Mouse (Mus musculus) hindbrain, embryonic 10.5 days (tissue): ENCODE data around the gene Nin. TPM values are rescaled to one million over a fixed set of nuclear protein-coding genes. Genes with fewer than 3 reads are reported as not detected.

Source experiments
- DNase-seq: peaks from one replicate; pipeline ENCODE4 v3.0.0-alpha.2; 2017; ENCODE audit warnings: low spot score
- H3K27ac ChIP-seq: fragments of 300-500 bp; sonication (generic); 2 replicates; pipeline ENCODE4 v1.5.1; 2016; ENCODE audit warnings: mild to moderate bottlenecking, moderate library complexity
- H3K27me3 ChIP-seq: fragments of 300-500 bp; sonication (generic); 2 replicates; pipeline ENCODE4 v1.6.1; 2016; ENCODE audit warnings: mild to moderate bottlenecking; ENCODE audit not compliant: poor library complexity, insufficient read depth, severe bottlenecking
- H3K36me3 ChIP-seq: fragments of 300-500 bp; sonication (generic); 2 replicates; pipeline ENCODE4 v1.6.1; 2016; ENCODE audit warnings: mild to moderate bottlenecking, moderate library complexity
- H3K4me1 ChIP-seq: fragments of 300-500 bp; sonication (generic); replicated peaks from 2 replicates; pipeline ENCODE4 v1.6.1; 2016; ENCODE audit warnings: mild to moderate bottlenecking
- H3K4me3 ChIP-seq: fragments of 300-500 bp; sonication (generic); 2 replicates; pipeline ENCODE4 v1.5.1; 2016; ENCODE audit warnings: mild to moderate bottlenecking, moderate library complexity
- H3K9me3 ChIP-seq: fragments of 300-500 bp; sonication (generic); 2 replicates; pipeline ENCODE4 v1.6.1; 2016; ENCODE audit warnings: mild to moderate bottlenecking, moderate library complexity
- WGBS: fragments of 180-500 bp; shearing (Covaris S2); methylation state at CpG from one replicate; pipeline ENCODE4 v1.1.7; 2016; 5-methylcytosine and 5-hydroxymethylcytosine counted together
- polyA plus RNA-seq: library from polyadenylated mRNA; unstranded; fragments of >200 nt; fragmentation: Nextera tagmentation; extraction: Ambion mirVana; gene quantifications from 2 replicates; pipeline ENCODE4 v1.2.1, GENCODE M21; 2016

Gene Nin
- polyA plus RNA-seq, 1 experiment from 2014 or later: 10.3 TPM

DNA sequence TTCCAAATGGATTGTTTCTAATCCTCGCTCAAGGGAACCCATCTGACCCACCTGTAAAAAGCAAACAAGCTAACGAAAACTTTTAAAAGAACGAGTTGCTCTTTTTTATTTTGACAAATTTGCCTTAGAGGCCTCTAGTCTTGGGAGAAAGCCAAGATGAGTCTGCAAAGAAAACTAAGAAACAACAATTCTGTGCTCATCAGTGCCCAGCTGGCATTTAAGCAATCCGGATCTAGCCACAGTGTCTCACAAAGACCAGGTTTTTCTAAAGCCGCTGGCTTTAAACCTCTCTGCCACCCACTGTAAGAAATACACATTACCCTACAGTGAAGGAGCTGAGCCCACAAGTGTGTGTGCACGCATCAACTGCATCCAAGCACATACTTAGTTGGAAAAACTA, 88.1 kb downstream of the Nin start:
- no peak overlapping the region for H3K27ac ChIP-seq
- peaks cover 81% of the 10 kb centered on the region for H3K36me3 ChIP-seq
- no peak overlapping the region for H3K4me3 ChIP-seq
- H3K4me1 ChIP-seq: no peaks in the 10 kb centered on the region
- no peaks in the 10 kb centered on the region for H3K9me3 ChIP-seq
- H3K27me3 ChIP-seq: no peaks in the 10 kb centered on the region
- 93% methylated on average over 6 of the region's 6 CpGs for WGBS
- no peak for DNase-seq

DNA sequence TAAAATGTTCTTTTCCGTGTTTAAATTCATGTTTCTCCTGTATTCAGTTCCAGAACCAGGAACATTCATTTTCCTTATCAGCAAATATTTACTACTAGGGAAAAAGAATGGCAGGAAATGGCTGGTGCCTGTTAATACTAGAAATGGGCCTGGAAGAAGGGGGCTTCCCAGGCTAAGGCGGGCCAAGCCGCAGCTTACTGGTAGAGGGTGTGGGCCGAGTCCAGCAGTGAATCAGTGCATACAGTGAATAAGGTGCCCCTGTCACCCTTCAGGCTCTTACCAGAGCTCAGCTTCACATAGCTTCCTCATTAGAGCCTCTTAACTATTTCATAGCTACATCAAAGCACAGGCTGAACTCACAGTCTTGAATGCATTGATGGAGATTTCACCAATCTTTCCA, 89.9 kb downstream of the Nin start:
- no peak overlapping the region for H3K27ac ChIP-seq
- no peak overlapping the region for H3K4me3 ChIP-seq
- 93% methylated on average over 4 of the region's 4 CpGs for WGBS
- no peaks in the 10 kb centered on the region for H3K4me1 ChIP-seq
- no peaks in the 10 kb centered on the region for H3K27me3 ChIP-seq
- DNase-seq: no peak
- no peaks in the 10 kb centered on the region for H3K9me3 ChIP-seq
- H3K36me3 ChIP-seq: peaks cover 84% of the 10 kb centered on the region

- Histone ChIP-seq H3K4me3 (no peak overlapping the region), H3K9me3 (no peaks in the 10 kb centered on the region), H3K27ac (no peak overlapping the region), H3K27me3 (no peaks in the 10 kb centered on the region), H3K36me3 (peaks cover 71% of the 10 kb centered on the region), H3K4me1 (no peaks in the 10 kb centered on the region)
- 84% methylated on average over 4 of the region's 4 CpGs for WGBS
- no peak for DNase-seq
Observed at GRCm38 (mm10) chr12:70018153-70018552, 95.4 kb downstream of the Nin start.

GRCm38 (mm10) chr12:70015936-70016335, 97.6 kb downstream of the Nin start:
- no peaks in the 10 kb centered on the region for H3K27me3 ChIP-seq
- peaks cover 69% of the 10 kb centered on the region for H3K36me3 ChIP-seq
- WGBS: 82% methylated on average over 4 of the region's 4 CpGs
- H3K9me3 ChIP-seq: 0 out of 2 replicates have a peak, but pooled peaks cover 1% of the 10 kb centered on the region
- 0 out of 2 replicates have a peak, but pooled peaks cover 3% of the 10 kb centered on the region for H3K4me1 ChIP-seq
- no peak overlapping the region for H3K4me3 ChIP-seq
- no peak for DNase-seq
- H3K27ac ChIP-seq: no peak overlapping the region

GRCm38 (mm10) chr12:70011681-70012080, 101.8 kb downstream of the Nin start:
- DNase-seq: no peak
- Histone ChIP-seq H3K9me3 (0 out of 2 replicates have a peak, but pooled peaks cover 5% of the 10 kb centered on the region), H3K4me1 (0 out of 2 replicates have a peak, but pooled peaks cover 3% of the 10 kb centered on the region), H3K4me3 (no peak overlapping the region), H3K27ac (no peak overlapping the region), H3K27me3 (no peaks in the 10 kb centered on the region), H3K36me3 (peaks cover 42% of the 10 kb centered on the region)
- 43% methylated on average over 5 of the region's 5 CpGs for WGBS

- Histone ChIP-seq H3K36me3 (peaks cover 37% of the 10 kb centered on the region), H3K27ac (no peak overlapping the region), H3K27me3 (no peaks in the 10 kb centered on the region), H3K9me3 (0 out of 2 replicates have a peak, but pooled peaks cover 5% of the 10 kb centered on the region), H3K4me3 (no peak overlapping the region), H3K4me1 (0 out of 2 replicates have a peak, but pooled peaks cover 3% of the 10 kb centered on the region)
- DNase-seq: no peak
- 94% methylated on average over 4 of the region's 4 CpGs for WGBS
Observed at GRCm38 (mm10) chr12:70010356-70010755, 103.2 kb downstream of the Nin start.

DNA sequence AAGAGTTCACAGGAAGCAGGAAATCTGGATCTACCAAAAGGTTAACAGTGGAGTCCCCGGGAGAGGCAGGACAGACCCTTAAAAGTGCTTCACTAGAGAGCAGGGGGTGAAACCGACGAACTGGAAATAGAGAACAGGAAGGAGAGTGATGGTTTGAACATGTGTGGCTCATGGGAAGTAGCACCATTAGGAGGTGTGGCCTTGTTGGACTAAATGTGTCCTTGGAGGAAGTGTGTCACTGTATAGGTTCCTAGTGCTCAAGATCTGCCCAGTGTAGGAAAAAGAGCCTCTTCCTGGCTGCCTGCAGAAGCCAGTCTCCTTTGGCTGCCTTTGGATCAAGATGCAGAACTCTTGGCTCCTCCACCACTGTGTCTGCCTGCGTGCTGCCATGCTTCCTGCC, 108.4 kb downstream of the Nin start:
- no peak overlapping the region for H3K27ac ChIP-seq
- no peak overlapping the region for H3K4me3 ChIP-seq
- no peak for DNase-seq
- 84% methylated on average over 4 of the region's 4 CpGs for WGBS
- no peaks in the 10 kb centered on the region for H3K4me1 ChIP-seq
- no peaks in the 10 kb centered on the region for H3K9me3 ChIP-seq
- H3K27me3 ChIP-seq: no peaks in the 10 kb centered on the region
- 0 out of 2 replicates have a peak, but pooled peaks cover 1% of the 10 kb centered on the region for H3K36me3 ChIP-seq

DNA sequence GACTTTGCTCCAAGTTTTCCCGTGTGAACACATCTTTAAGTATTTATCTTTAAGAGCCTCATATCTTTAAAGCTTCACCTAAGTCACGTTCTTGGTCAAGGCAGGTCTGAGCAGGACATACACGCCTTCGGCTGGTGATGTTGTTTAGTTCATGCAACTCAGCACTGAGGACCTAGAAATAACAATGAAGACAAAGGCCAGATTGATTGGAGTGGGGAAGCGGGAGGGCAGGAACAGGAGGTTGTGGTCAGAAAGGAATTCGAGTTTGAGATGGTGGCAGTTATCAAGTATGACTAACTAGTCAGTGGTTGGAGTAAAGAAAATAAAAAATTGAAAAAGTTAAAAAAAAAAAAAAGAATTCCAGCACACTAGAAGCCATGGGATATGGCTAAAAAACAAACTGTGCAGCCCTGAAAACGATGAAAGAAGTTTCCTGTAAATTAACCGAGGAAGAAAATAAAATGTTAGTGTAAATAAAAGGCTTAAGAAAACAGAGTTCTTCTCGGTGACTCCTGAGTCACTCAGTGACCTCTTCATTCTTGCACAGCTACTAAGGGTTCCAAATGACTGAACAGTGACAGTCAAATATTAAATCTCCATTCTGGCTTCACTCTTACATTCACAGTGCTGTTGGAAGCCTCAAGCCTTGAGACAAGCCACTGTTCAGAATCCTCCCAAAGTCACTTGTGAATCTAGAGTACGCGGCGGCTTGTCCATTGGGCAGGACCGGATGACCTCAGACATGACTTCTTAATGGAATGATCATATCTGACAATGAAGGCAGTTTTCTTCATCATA, 115.1 kb downstream of the Nin start:
- 0 out of 2 replicates have a peak, but pooled peaks cover 6% of the 10 kb centered on the region for H3K9me3 ChIP-seq
- DNase-seq: no peak
- H3K36me3 ChIP-seq: no peaks in the 10 kb centered on the region
- H3K27me3 ChIP-seq: no peaks in the 10 kb centered on the region
- H3K4me1 ChIP-seq: no peaks in the 10 kb centered on the region
- 81% methylated on average over 13 of the region's 13 CpGs for WGBS
- H3K4me3 ChIP-seq: no peak overlapping the region
- no peak overlapping the region for H3K27ac ChIP-seq

GRCm38 (mm10) chr12:69995382-69995781, 118.1 kb downstream of the Nin start:
- DNase-seq: no peak
- Histone ChIP-seq H3K27ac (no peak overlapping the region), H3K9me3 (0 out of 2 replicates have a peak, but pooled peaks cover 6% of the 10 kb centered on the region), H3K4me3 (no peak overlapping the region), H3K27me3 (no peaks in the 10 kb centered on the region), H3K36me3 (no peaks in the 10 kb centered on the region), H3K4me1 (no peaks in the 10 kb centered on the region)
- 81% methylated on average over 3 of the region's 3 CpGs for WGBS

DNA sequence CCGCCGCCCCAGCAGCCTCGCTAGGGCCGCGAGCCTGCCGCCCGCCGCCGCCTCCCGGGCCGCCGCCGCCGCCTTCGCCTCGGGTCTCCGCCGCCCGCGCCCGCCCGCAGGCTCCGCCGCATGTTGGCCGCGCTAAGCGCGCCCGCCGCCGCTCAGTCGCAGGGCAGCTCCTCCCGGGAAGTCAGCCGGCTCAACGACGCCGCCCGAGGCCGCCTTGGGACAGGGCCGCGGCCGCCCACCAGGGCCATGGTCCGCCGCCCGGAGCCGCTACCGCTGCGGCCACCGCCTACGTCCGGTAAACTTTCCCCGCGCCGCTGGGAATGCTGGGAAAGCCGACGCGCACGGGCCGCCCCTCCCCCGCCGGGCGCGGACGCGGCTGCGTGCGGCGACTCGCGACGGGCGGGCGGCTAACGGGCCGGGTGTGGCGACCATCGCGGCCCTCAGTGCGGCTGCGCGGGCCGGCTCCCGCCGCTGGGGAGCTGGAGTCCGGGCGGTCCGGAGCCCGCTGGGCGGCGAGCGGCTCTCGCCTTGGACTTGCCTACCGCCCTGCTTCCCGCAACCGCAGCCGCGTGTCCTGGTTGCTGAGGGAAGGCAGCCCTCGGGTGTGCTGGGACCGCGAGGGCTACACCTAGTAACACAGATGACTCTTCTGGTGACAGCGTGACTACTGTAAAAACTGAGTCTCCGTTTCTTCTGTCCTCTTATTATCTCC, 126.6 kb downstream of the Nin start, which contains the start of gene Sav1:
Gene Sav1, minus strand, starts transcription at position 217 of the 712 bp plus-strand sequence.
- DNase-seq: peak; percentile 89
- Histone ChIP-seq H3K9me3 (no peaks in the 10 kb centered on the region), H3K27me3 (no peaks in the 10 kb centered on the region), H3K27ac (peak within 1 kb of the TSS; percentile 98), H3K36me3 (peaks cover 25% of the 10 kb centered on the region), H3K4me3 (peak within 1 kb of the TSS; percentile 93), H3K4me1 (peaks cover 22% of the 10 kb centered on the region)
- under 1% methylated on average over 97 of the region's 102 CpGs for WGBS

DNA sequence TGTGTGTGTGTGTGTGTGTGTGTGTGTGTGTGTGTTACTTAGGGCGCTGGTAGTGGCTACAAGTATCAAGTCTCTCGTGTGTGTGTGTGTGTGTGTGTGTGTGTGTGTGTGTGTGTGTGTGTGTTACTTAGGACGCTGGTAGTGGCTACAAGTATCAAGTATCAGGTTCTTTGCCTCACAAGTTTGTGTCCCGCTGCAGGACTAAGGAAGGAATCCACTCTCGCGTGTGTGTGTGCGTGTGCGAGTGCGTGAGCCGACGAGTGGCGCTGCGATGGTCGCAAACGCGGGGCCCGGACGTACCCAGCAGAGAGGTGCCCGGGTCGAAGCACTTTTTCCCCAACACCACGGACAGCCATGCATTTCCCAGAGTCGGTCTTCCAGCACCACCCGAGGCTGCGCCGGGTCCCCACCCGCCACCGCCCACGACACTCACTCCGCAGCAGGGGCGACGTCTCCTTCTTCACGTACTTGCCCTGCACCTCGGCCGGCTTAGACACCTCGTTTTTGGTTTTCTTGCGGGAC, 127.2 kb downstream of the Nin start:
- H3K27ac ChIP-seq: peak overlapping the region; percentile 98
- H3K4me1 ChIP-seq: peaks cover 22% of the 10 kb centered on the region
- H3K36me3 ChIP-seq: peaks cover 31% of the 10 kb centered on the region
- no peaks in the 10 kb centered on the region for H3K9me3 ChIP-seq
- peak overlapping the region; percentile 93 for H3K4me3 ChIP-seq
- WGBS: 0% methylated on average over 34 of the region's 36 CpGs
- H3K27me3 ChIP-seq: no peaks in the 10 kb centered on the region
- DNase-seq: peak; percentile 65

- no peak overlapping the region for H3K27ac ChIP-seq
Observed at GRCm38 (mm10) chr12:69985546-69985945, 128.0 kb downstream of the Nin start.

GRCm38 (mm10) chr12:69982874-69983273, 130.6 kb downstream of the Nin start:
- Histone ChIP-seq H3K9me3 (no peaks in the 10 kb centered on the region), H3K4me3 (no peak overlapping the region), H3K27me3 (no peaks in the 10 kb centered on the region), H3K4me1 (peaks cover 29% of the 10 kb centered on the region), H3K36me3 (peaks cover 52% of the 10 kb centered on the region), H3K27ac (no peak overlapping the region)
- DNase-seq: no peak
- 75% methylated on average over 5 of the region's 5 CpGs for WGBS

More at GRCm38 (mm10) chr12:69985546-69985945, 128.0 kb downstream of the Nin start:
- H3K36me3 ChIP-seq: peaks cover 37% of the 10 kb centered on the region
- no peak for DNase-seq
- H3K27me3 ChIP-seq: no peaks in the 10 kb centered on the region
- WGBS: 57% methylated on average over 4 of the region's 4 CpGs
- H3K4me3 ChIP-seq: peak overlapping the region; percentile 93
- peaks cover 24% of the 10 kb centered on the region for H3K4me1 ChIP-seq
- H3K9me3 ChIP-seq: no peaks in the 10 kb centered on the region
